14 mouse cellular contexts compared by ENCODE assay signal in genomic region chr2:35851420-35852163, GRCm38 (mm10).
A peak's percentile ranks its signal among the peaks of the same experiment; 100 is the strongest.
DNase-seq lines count a peak whose midpoint lies in the region; ATAC-seq and TF ChIP-seq lines count a peak whose summit lies in the region.
"Had no signal": no experiment of that assay in that cellular context is flagged by ENCODE, and none has a peak within 500 bp of the region (broad histone marks: within the 10 kb centered on the region; RNA-seq: fewer than 3 reads in every experiment).

No protein-coding gene starts in this region.

- peaks cover 8% of the 10 kb centered on the region for H3K4me1 ChIP-seq in forebrain, embryonic 14.5 days (ENCODE audit: control insufficient read depth, insufficient read depth, low read length)
- H3K4me1 ChIP-seq in midbrain, embryonic 10.5 days = peaks cover 38% of the 10 kb centered on the region

- whole genome bisulfite sequencing in forebrain, embryonic 14.5 days = 17% methylated on average over 17 of the region's 17 CpGs
- 34% methylated on average over 17 of the region's 17 CpGs for WGBS in midbrain, embryonic 10.5 days

- peak overlapping the region; percentile 14; the same call in 1 of the 2 replicates for H3K4me2 ChIP-seq in forebrain, embryonic 14.5 days (ENCODE audit: low read length)
- H3K4me2 ChIP-seq: embryonic facial prominence, embryonic 15.5 days; lung, embryonic 15.5 days had no signal

- no peaks in the 10 kb centered on the region for H3K27me3 ChIP-seq in forebrain, embryonic 14.5 days (replicated peaks; ENCODE audit: control insufficient read depth, insufficient read depth, low read length)
- H3K27me3 ChIP-seq in midbrain, embryonic 10.5 days (ENCODE audit: low read depth, poor library complexity, severe bottlenecking) = peaks cover 64% of the 10 kb centered on the region
- H3K27me3 ChIP-seq: embryonic facial prominence, embryonic 15.5 days had no signal

- TF ChIP-seq POLR2A in brain, embryonic 14.5 days (IDR thresholded peaks at IDR 0.05; ENCODE audit: borderline replicate concordance, extremely low read depth, insufficient read depth, insufficient read length, poor library complexity, severe bottlenecking) = no peak

- ATAC-seq in forebrain, embryonic 14.5 days = peak; percentile 53

- no peak overlapping the region for H3K27ac ChIP-seq in forebrain, embryonic 14.5 days (ENCODE audit: low read depth, low read length)
- peak overlapping the region; percentile 71 for H3K27ac ChIP-seq in midbrain, embryonic 10.5 days (replicated peaks)
- H3K27ac ChIP-seq: embryonic facial prominence, embryonic 15.5 days; lung, embryonic 15.5 days had no signal

- H3K4me3 ChIP-seq in forebrain, embryonic 14.5 days (ENCODE audit: low read depth, low read length) = no peak overlapping the region
- peak overlapping the region; percentile 29; the same call in 1 of the 2 replicates for H3K4me3 ChIP-seq in midbrain, embryonic 10.5 days
- H3K4me3 ChIP-seq: embryonic facial prominence, embryonic 15.5 days; lung, embryonic 15.5 days had no signal

- H3K36me3 ChIP-seq in forebrain, embryonic 14.5 days (ENCODE audit: control insufficient read depth, insufficient read depth, low read length) = no peaks in the 10 kb centered on the region
- H3K36me3 ChIP-seq in midbrain, embryonic 10.5 days = no peaks in the 10 kb centered on the region
- H3K36me3 ChIP-seq: embryonic facial prominence, embryonic 15.5 days; lung, embryonic 15.5 days had no signal

- H3K9me3 ChIP-seq in forebrain, embryonic 14.5 days (replicated peaks; ENCODE audit: control insufficient read depth, low read length) = no peaks in the 10 kb centered on the region
- no peaks in the 10 kb centered on the region; the same call in 1 of the 2 replicates for H3K9me3 ChIP-seq in midbrain, embryonic 10.5 days (replicated peaks)
- H3K9me3 ChIP-seq: embryonic facial prominence, embryonic 15.5 days; lung, embryonic 15.5 days had no signal

- intact Hi-C loops in heart, postnatal 36 days (cut with DNase I) = no loop called here

- DNase-seq in heart, adult 18-20 months = peak; percentile 13 to 37
- DNase-seq in heart, postnatal 36 days = no peak
- DNase-seq in brain, embryonic 14.5 days (ENCODE audit: low read depth) = peak; percentile 70
- DNase-seq in forebrain, embryonic 14.5 days (ENCODE audit: low spot score) = no peak
- no peak for DNase-seq in midbrain, embryonic 10.5 days (ENCODE audit: low spot score)
- no peak for DNase-seq in frontal cortex, adult 2 months (ENCODE audit: extremely low spot score in 1 of 2, low spot score in 1 of 2)
- no peak for DNase-seq in right cerebral cortex, adult 18-20 months
- DNase-seq in liver = no peak
- DNase-seq: adrenal gland, adult 8-10 months; B cell, adult 2 months; cerebellum, adult 11-12 months; gastrocnemius, postnatal 25 days had no signal

- H3K9ac ChIP-seq in forebrain, embryonic 14.5 days (ENCODE audit: low read length) = no peak overlapping the region
- H3K9ac ChIP-seq: embryonic facial prominence, embryonic 15.5 days; lung, embryonic 15.5 days had no signal

- TF ChIP-seq CTCF in brain, embryonic 14.5 days (IDR thresholded peaks at IDR 0.05; ENCODE audit: borderline replicate concordance, extremely low read depth, insufficient read depth, insufficient read length) = no peak

Comparison
In these comparisons a context has a peak if more than half of its experiments do, and no peak if none do; other contexts are left out.
1. DNase-seq: peak in heart, adult 18-20 months (2 of 2) and brain, embryonic 14.5 days (single experiment); none in heart, postnatal 36 days (0 of 2), forebrain, embryonic 14.5 days (single experiment), midbrain, embryonic 10.5 days (single experiment), frontal cortex, adult 2 months (0 of 2), right cerebral cortex, adult 18-20 months (single experiment) and liver (single experiment).